Mouse (Mus musculus) bone marrow macrophage, adult 2 months (primary cell): ENCODE results near the gene Atp8a1. TPM values are rescaled to one million over a fixed set of nuclear protein-coding genes. Genes with fewer than 3 reads are reported as not detected.

ENCODE experiments used
- H3K27ac ChIP-seq: 2 replicates; pipeline ENCODE4 v1.5.1; 2012; ENCODE audit warnings: low read depth, low read length; ENCODE audit not compliant: insufficient read depth
- H3K4me1 ChIP-seq: 2 replicates; pipeline ENCODE4 v1.6.1; 2012; ENCODE audit warnings: low read length; ENCODE audit not compliant: control insufficient read depth, insufficient read depth
- H3K4me3 ChIP-seq: 2 replicates; pipeline ENCODE4 v1.5.1; 2012; ENCODE audit warnings: mild to moderate bottlenecking, low read length, moderate library complexity; ENCODE audit not compliant: insufficient read depth
- CTCF ChIP-seq: IDR thresholded peaks from 2 replicates; pipeline ENCODE4 v1.5.1; 2012; ENCODE audit warnings: low read depth, mild to moderate bottlenecking, low read length, moderate library complexity
- POLR2A ChIP-seq: IDR thresholded peaks from 2 replicates; pipeline ENCODE4 v1.6.1; 2012; ENCODE audit warnings: mild to moderate bottlenecking, low read depth, low read length, borderline replicate concordance
- polyA plus RNA-seq: library from polyadenylated mRNA; stranded (reverse); fragments of >200 nt; gene quantifications from 2 replicates; pipeline ENCODE4 v1.2.4, GENCODE M21; 2012; ENCODE audit not compliant: missing spikeins, insufficient read depth, insufficient read length

Gene Atp8a1
- polyA plus RNA-seq, 1 experiment: 52.6 TPM

GRCm38 (mm10) chr5:67609520-67609837 is 237.8 kb downstream of the Atp8a1 start:
- H3K4me1 ChIP-seq: no peaks in the 10 kb centered on the region
- no peak overlapping the region for H3K27ac ChIP-seq
- TF ChIP-seq CTCF (no peak), POLR2A (no peak)

GRCm38 (mm10) chr5:67608674-67609519 is 238.3 kb downstream of the Atp8a1 start:
- Histone ChIP-seq H3K27ac (no peak overlapping the region), H3K4me3 (peak overlapping the region; percentile 63), H3K4me1 (no peaks in the 10 kb centered on the region)
- TF ChIP-seq CTCF: no peak
- no peak for TF ChIP-seq POLR2A

More at GRCm38 (mm10) chr5:67609520-67609837, 237.8 kb downstream of the Atp8a1 start:
- H3K4me3 ChIP-seq: no peak overlapping the region

- H3K4me3 ChIP-seq: peak within 1 kb of the TSS; percentile 63
- no peaks in the 10 kb centered on the region for H3K4me1 ChIP-seq
- no peak within 1 kb of the TSS for H3K27ac ChIP-seq
- no peak for TF ChIP-seq POLR2A
- TF ChIP-seq CTCF: no peak
These were observed 239.2 kb downstream of the Atp8a1 start, which contains the start of gene Shisa3 for GRCm38 (mm10) chr5:67607804-67608673. Gene Shisa3 (plus strand): TSS chr5:67607882.

DNA sequence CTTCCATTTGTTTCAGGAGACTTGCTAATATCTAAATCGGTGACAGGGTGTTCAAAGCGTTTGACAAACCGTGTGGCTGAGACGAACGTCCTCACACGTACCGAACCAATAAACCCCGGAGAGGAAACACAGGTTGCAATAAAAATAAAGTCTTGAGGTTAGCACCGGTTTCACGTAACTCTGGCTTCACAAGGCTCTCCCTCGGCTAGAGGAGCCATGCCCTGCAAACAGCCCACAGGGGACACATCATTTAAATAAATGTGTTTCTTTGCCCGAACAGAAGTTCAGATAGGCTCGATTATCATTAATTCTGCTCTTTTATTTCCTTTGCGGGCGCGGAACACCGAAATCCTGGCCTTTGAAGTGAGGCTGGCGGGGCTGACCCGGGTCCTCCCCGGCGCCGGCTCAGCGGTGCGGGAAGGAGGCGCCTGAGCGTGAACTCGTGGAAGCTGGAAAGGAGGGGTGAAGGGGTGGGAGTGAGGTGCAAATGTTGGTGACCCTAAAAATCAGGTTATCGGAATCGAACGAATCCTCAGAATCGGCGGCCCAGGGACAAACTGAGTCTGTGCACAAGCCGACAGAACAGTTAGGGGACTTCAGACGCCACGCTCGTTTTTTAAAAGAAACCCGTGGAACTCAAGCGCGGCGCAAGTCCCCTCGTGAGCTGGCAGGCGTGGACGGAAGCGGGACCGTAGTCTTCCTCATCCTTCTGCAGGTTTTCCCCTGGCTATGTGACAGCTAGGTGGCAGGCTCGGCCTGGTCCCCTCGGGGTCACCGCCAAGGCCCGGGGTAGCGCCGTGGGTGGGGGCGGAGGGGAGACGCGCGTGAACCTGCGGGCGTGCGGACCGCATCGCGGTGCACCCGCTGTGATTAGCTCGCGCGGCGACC is 240.1 kb downstream of the Atp8a1 start:
- Histone ChIP-seq H3K4me3 (peak overlapping the region; percentile 63), H3K4me1 (no peaks in the 10 kb centered on the region), H3K27ac (no peak overlapping the region)
- no peak for TF ChIP-seq CTCF
- no peak for TF ChIP-seq POLR2A

DNA sequence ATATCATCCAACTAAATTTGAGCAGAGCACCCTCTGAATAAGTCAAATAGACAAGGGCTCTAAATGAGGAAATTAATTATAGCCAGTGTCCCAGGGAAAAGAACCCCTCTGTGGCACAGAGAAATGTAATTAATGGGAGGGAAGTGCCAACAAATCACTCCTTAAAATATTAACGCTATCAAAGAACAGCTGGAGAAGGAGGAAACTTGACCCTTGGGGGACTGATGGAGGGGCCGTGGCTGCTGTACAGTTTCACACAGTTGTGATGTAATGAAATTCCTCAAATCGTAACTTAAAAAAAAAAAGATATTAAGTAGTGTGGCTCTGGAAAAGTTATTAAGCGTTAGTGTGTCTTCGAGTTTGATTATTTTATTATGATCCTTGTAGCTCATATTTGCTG is 241.3 kb downstream of the Atp8a1 start:
- Histone ChIP-seq H3K27ac (no peak overlapping the region), H3K4me1 (no peaks in the 10 kb centered on the region), H3K4me3 (no peak overlapping the region)
- no peak for TF ChIP-seq POLR2A
- no peak for TF ChIP-seq CTCF

- no peak overlapping the region for H3K4me3 ChIP-seq
- TF ChIP-seq POLR2A: no peak
- TF ChIP-seq CTCF: no peak
- H3K27ac ChIP-seq: no peak overlapping the region
- peaks cover 7% of the 10 kb centered on the region for H3K4me1 ChIP-seq
These were observed 247.3 kb downstream of the Atp8a1 start for GRCm38 (mm10) chr5:67599935-67600334.

GRCm38 (mm10) chr5:67595629-67596028 is 251.6 kb downstream of the Atp8a1 start:
- Histone ChIP-seq H3K4me3 (no peak overlapping the region), H3K4me1 (peaks cover 7% of the 10 kb centered on the region), H3K27ac (no peak overlapping the region)
- TF ChIP-seq CTCF: no peak
- TF ChIP-seq POLR2A: no peak

GRCm38 (mm10) chr5:67595070-67595469 is 252.2 kb downstream of the Atp8a1 start:
- H3K4me3 ChIP-seq: no peak overlapping the region
- H3K4me1 ChIP-seq: peaks cover 4% of the 10 kb centered on the region
- no peak overlapping the region for H3K27ac ChIP-seq
- TF ChIP-seq CTCF: no peak

- Histone ChIP-seq H3K27ac (no peak overlapping the region), H3K4me3 (no peak overlapping the region), H3K4me1 (no peaks in the 10 kb centered on the region)
- TF ChIP-seq POLR2A: no peak
- no peak for TF ChIP-seq CTCF
These were observed 267.3 kb downstream of the Atp8a1 start for GRCm38 (mm10) chr5:67579725-67580633.
